Mouse (Mus musculus): Measurements from ENCODE around the gene Nox4. TPM values are rescaled to one million over a fixed set of nuclear protein-coding genes. Genes with fewer than 3 reads are reported as not detected.

Nox4 gene
- 1.0 and 1.5 TPM in 2 replicates for total RNA-seq (2021)
- long read RNA-seq, experiment 1: 0 reads
- long read RNA-seq, experiment 2, partial matches to known transcripts: 0 of 1 reads
- long read RNA-seq, experiment 2, other reads (novel, unspliced or antisense): 1 of 1 reads

DNA sequence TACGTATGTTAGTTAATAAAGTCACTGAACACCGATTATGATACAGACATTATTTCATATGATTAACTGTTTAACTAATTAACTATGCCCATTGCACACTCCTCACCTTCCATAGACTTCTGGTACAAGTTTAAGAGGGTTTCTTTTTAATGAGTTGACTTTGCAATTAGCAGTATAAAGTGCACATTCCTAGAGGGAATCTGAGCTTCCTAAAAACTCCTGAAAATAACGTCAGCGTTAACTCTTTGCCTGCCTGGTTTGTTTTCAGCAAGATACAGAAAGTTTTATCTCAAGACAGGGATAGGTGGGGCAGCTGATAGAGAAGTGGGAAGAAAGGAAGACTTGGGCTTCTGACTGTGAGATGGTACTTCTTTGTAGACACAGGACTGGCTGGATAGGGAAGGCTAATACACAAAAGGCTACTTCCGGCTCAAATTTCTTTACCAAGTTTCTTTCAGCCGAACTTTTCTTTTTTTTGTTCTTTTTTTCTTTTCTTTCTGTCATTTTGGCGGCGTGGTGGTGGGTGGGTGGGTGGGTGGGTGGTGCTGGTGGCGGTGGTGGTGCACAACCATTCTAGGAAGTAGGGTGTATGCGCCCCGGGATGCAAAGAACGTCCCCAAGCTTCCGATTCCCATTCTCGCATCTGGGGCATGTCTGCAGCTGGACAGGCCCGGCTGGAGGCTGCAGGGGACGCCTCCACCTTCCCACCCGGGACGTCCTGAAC is at the start of gene Nox4:
Nox4 (plus strand) TSS at position 241 of the 724 bp plus-strand sequence.
- DNase-seq: no peak

DNA sequence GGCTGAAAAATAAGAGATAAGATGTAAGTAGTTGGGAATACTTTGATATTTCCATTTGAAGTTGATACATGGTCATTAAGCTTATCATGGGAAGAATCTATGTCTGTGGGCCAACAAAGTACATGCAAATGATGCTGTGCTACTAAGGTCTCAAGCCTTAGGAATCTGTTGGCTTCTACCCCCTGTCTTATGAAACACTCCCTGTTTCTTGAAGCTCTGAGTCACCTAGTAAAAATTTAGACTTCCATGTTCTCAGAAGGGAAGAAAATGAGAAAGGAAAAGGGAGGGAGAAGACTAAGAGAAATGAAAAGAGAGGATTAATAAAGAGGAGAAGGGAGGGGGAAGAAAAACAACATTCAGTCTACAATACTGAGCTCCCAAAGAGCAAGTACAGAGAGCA is 41.1 kb upstream of the Nox4 start:
- no peak for DNase-seq

DNA sequence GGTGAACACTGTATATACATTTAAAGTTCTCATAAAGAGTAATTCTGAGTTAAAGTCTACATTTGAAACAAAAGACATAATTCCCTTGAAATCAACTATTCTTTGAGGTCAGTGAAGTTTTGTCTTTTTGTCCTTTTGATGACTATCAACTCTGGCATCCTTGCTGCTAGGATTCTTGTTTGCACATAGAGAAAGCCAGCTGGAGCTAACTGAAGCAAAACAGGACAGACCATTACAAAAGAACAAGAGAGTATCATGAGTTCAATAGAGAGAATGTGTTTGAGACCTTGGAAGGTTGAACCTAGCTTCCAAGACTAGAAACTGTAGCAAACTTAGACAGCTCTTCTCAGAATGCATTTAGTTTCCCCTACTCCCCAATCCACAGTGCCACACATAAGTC is 24.2 kb upstream of the Nox4 start:
- DNase-seq: no peak

DNA sequence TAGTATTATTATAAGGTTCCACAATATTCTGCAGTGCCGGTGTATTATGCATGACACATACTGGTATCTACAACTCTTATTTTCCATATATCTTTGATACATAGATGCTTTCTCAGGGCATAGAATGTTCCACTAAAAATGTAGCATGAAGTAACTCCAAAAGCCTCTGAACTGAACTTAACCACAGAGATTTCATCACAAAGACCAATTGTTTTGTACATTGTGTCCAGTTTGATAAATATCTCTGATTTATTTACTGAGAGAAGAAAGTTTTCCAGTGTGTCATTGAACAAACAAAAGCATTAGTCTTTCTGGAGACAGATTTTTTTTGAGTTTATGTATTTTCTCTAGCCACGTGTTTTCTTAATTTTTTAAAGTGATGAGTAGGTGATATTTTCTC is 23.1 kb upstream of the Nox4 start:
- no peak for DNase-seq

DNA sequence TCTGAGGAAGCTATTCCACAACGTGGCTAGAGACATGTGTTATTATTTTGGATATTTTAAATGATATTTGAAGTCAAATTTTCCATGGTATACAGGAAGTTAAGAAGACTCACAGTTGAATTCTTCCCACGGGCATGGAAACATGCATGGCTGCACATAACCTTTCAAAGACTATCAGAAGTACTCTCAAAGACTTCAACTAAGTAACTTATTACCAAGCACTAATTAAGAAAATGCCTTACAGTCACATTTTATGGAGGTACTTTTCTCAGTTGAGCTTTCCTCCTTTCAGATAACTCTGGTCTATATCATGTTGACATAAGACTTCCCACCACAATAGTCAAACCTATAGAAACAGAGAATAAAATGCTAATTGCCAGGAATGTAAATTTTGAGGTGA is 20.3 kb upstream of the Nox4 start:
- DNase-seq: no peak

DNA sequence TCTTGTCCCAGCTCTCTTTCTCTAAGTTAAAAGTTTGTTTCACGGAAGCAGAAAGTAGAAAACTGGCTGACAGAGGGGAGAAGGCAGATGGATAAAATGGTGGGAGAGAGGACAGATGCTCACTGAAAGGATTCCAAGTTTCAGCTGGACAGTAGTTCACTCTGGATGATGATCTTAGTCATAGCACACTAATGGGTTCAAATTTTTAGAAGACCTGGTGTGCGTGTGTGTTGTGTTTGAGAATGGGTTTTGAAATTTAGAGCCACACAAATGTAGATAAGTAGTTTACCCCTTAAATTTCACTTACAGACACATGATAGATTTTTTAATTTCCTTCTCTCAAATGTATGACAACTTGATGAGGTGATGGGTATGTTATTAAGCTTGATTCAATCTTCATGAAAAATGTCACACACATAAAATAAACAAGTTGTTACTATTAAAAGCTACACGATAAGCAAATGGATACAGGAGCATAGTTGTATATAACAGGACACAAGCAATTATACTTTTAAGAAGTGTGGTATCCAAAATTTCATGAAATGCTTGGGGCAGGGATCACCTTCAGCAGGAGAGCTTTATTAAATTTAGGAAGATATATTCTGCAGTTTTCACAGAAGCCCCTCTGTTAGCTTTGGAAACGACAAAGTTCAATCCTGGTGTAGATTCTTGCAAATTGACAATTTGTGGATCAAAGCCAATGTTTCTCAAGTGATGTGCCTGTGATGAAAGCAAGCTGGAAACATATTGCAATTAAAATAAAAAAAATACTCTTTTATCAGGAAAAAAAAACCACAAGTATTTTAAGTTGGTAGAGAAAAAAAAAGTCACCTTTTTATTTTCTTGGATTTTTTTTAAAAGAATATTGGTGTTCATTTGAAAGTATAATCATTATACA is 18.6 kb upstream of the Nox4 start:
- no peak for DNase-seq

DNA sequence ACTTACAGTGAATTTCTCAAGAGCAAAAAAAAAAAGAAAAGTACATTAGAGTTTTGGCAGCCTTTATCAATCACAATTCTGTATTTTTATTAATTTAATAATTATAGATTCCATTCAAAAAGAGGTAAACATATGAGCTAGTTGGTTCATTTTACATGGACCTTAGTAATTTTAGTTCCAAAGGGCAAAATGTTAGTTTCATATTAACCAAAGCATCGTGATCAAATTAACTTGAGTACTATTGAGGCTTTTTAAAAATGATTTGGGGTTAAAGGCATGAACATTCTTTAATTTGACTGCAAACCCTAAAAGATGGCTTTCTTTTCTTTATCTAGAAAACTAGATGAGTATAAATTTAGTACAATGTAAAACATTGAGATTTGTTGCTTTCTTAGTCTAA is 16.4 kb upstream of the Nox4 start:
- no peak for DNase-seq

DNA sequence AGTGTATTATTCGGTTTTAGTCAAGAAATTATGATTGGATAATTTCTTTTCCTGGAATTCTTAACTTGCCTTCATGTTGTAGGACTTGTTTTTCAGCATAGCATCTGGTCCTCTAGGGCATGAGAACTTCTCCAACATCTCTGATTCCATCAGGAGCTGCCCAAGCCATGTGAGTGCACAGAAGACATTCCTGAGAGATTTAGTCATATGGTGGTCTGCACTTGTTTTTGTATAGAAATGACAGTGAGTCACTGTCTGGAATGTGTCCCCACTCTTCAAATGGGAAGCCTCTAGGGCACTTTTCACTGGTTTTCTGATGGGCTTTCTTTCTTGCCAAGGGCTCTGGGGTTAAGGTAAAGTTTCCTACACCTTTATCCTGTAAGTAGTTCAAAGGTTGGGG is 4.8 kb upstream of the Nox4 start:
- DNase-seq: no peak

DNA sequence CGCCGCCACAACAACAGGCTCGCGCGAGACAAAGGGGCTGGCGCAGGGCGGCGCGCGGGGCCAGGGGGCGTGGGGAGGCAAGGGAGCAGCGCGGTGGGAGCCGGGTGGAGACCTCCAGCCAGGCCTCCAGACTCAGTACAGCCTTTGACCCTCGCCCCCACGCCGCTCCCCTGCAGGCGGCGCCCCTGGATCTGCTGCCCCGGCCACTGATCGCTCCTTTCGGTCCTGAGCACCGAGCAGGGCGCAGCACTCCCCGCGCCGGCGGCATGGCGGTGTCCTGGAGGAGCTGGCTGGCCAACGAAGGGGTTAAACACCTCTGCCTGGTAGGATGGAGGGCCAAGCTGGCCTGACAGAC is 661 bp downstream of the Nox4 start:
- peak; percentile 70 for DNase-seq

DNA sequence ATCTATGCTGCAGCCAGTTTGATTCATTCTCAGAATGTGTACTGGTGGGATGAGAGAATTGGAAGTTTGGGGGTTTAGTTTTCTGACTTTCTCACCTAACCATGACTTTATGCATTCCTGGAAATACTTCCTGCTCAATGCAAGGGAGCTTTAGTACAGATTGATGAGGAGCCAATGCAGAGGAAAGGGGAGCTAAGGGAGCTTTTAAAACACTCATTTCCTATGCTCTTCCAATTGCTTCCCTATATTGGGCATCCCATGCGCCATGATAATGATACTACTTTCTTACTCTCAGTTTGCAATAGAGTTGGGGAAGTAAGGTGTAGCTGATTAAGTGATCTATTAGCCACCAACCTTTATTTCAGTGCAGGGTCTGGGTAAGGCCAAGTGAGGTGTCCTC is 1.0 kb downstream of the Nox4 start:
- no peak for DNase-seq

DNA sequence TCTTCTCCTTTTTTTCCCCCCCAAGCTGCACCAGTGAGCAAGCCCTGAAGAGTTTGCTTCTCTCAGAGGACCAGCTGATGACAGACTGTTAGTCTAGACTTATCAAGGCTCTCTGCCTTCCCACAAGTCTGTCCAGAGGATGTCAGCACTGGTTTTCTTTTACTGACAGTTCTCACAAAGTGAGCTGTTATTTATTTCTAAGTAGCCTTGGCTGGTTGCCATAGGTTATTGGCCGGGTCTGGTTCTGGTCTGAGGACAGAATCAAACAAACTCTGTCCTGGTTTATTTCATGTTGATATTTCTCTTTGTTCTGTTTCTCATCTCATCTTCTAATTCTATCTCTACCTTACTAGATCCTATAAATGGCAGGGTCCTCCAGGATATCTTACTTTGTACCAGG is 2.0 kb downstream of the Nox4 start:
- DNase-seq: peak; percentile 4

DNA sequence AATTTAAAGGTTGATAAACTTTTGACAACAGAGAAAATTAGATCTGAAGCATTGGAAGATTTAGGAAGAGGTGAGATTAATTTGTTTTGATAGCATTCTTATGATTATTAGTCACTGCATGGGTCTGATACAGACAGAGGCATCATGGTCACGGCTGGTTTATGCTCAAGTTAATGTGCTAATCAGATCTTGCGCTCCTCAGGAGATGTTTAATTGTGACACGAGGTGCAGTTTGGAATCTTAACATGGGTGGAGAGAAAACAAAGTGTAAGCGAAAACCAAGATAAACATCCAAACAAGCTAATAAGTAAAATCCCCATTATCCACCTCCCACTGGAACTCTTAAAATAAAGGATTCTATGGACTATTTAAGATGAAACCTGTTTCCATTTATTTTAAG is 6.2 kb downstream of the Nox4 start:
- no peak for DNase-seq

DNA sequence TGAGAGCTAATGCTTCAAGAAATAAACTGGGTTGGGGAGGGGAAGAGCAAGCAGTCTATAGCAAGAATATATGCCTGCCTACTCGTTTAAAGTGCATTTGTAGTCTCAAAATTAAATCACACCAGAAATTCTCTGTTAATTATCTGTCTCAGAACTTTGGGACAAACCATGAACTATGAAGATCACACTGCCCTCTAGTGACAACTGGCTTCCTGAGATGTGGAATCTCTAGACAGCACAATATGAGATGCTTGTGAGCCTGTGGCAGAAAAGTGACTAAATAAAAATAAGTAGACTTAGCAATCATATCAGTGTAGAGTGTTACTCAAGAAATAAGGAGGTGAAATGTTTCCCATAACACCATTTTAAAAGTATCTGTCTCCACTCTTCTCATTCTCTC is 31.3 kb downstream of the Nox4 start:
- peak; percentile 21 for DNase-seq

DNA sequence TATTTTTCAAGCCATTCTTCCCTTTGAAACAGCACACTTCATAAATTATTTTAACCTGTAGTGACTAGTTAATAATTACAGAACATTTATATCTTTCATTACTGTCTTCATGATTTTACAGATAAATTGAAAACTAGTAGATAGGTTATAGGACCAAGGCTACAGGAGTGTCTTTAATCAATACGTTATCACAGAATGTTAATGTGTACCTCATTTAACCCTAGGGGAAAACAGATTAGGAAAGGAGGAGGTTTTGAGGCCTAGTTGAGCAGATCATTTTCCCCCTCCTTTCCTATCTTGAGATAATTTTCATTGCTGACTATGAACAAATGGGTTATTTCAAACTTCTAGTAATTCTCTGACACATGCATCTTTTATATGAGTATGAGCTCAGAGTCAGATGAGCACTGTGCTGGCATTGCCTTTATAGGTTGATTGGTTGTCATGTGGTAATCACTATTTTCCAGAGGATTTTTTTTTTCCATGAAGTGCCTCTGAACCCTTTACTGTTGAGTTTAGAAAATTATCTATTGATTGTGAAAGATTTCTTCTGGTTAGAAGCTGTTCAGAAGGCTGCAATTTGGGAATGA is 57.9 kb downstream of the Nox4 start:
- no peak for DNase-seq

DNA sequence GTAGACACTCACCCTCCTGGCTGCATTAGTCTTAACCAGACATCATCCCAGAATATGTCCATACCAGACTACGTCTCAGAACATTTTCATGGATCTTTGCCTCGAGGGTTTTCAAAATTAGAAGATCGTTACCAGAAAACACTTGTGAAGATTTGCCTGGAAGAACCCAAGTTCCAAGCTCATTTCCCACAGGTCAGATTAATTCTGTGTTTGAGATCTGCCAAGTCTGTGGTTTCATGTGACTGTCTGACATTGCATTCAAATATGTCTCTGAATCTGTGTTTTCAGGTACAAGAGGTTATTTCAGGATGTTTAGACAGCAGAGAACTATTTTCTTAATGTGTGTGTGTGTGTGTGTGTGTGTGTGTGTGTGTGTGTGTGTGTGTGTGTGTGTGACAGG is 75.7 kb downstream of the Nox4 start:
- DNase-seq: no peak

DNA sequence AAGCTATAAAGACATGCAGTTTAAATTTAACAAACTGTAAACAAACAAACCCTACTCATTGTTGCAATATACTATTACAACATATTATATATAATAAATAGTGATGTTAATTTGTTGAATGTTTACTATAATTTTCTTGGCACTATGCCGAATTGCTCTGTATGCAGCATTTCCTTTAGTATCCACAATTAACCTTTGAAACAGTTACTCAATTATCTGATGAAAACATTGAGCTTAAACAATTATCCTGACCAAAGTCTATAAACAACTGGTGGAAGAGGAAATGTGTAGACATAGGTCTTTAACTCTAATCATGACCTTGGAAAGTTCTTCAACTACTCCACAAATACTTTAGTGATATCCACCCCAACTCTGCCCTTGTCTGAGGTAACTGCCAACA is 76.2 kb downstream of the Nox4 start:
- DNase-seq: no peak

DNA sequence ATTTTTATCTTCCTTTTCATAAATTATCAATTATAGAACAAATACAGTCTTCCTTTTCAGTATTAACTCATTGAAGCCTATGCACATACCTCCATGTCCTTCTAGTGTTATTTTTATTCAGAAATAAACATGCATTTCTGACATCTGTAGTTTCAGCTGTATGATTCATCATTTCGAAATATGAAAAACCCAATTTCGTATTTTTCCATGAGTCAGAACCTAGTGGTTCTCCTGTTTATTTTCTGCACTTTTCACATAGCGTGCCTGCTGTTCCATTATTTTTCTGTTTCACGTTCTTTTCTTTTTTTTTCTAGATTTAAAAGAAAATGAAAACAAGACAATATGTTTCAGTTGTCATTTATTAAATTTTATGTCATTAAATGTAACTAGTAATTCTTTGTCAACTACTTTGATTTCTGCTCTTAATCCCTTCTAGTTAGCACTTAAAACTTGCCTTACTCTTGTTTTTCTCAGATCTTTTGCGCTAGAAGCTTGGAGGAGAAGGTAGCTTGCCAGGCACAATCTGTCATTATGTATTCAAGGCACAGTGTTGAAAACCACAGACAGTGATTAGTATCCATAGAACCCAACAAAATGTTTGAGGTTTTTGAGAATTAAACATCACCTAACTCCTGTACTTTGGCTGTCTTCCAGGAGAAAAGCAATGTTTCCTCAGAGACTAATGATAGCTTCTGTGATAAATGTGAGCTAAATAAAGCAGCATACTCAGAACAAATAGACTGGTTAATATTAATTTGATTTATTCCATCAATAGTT is 85.1 kb downstream of the Nox4 start:
- DNase-seq: no peak

DNA sequence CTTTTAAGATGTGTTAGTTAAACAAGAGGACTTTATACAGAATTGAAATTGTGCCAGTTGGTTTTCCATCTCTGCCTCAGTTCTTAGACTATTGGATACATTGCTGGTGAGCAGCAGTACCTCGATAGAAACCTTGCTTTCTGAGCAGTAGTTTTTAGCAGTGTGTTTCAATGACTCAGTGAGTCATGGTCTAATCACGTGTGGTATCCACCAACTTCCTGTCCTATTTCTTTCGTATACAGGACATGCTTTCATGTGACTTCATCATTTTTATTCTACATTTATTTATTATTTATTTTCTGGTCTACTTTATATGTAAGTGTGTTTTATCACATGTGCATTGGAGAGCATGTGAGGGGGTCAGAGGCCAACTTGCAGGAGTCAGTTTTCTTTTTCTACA is 99.7 kb downstream of the Nox4 start:
- DNase-seq: no peak

DNA sequence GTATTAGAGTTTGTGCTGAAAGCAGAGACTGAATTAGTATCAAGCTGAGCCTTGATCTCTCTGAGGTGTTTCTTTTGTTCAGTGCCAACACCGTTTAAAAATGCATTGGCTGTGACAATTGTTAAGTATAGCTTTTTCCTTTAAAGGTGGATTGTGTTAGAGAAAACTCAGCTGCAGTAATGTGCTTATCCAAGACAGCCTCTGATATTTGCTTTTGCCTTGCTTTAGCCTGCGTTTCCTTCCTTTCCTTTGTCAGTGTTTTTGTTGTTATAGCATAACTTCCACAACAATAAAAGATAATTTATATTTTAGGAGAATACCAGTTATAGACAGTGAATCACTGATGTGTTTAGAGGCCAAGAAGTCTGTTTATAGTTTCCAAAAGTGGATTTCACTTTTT is 106.9 kb downstream of the Nox4 start:
- no peak for DNase-seq

DNA sequence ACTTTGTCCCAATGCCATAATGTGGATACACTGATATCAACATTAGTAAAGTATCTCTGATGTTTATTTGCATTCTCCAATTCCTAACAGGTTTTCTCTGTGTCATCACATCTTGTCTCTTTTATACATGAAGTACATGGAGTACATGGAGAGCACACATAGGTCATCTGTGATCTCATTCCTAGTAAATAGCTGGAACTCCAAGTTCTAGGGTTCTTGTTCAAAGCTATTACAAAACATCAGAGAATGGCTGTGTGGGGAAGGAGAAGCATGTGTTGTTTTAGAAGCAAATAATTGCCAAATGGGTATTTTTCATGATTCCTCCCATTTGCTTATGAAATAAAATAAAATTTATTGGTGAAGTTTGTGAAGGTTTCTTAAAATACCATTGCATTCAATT is 121.9 kb downstream of the Nox4 start:
- no peak for DNase-seq

DNA sequence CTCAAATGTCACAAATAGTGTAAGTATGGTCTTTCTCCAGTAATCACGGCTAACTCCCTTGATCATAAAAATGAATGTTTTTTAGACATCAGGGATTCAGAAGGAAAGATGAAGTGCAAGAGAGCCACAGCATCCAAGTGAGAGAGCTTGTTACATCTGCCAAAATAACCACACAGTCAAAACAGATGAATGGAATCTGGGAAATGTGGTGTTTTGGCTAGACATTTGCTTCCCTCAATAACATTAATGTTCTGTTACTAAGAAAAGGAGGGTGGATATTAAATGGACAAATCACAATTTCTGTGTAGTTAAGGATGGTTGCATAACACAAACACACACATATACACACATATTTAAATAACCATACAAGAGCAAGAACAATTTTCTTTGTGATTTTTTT is 123.2 kb downstream of the Nox4 start:
- DNase-seq: no peak

DNA sequence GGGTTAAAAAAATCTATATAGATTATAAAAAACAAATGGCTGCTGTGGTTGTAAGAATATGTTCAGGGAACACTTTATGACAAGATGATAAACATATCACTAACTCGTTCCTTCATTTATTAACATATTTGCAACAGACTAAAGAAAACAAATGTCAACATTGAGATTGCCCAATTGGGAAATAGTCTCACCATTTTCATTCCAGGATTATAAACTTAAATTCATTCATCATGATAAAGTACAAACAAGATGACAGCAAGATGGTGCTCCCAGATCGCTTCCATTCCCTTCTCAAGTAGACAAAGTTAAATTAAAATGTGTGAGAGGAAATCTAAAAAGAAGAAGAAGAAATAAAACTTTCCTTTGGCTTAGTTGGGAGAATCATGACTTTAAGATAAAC is 124.9 kb downstream of the Nox4 start:
- no peak for DNase-seq

DNA sequence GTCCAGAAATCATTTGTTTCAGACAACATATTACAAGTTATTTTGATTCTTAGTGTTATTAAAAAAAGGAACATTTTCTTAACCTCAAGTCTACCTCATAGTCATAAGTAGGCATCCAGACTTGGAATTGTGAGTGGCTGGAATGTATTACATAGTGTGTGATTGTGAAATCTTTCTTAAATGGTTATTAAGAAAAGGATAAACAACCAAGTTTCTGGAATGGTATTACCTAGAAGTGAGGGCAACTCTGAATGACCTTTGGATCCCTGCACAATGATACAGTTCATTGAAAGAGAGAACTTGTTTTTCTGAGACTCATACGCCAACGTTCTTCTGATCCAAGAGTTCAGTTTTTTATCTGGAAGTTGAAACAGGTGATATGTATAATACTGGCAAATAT is 125.4 kb downstream of the Nox4 start:
- DNase-seq: no peak

All from adrenal gland, postnatal 14 days (tissue).